Mouse (Mus musculus): ENCODE results near the gene Grb10.

The Grb10 gene

DNA sequence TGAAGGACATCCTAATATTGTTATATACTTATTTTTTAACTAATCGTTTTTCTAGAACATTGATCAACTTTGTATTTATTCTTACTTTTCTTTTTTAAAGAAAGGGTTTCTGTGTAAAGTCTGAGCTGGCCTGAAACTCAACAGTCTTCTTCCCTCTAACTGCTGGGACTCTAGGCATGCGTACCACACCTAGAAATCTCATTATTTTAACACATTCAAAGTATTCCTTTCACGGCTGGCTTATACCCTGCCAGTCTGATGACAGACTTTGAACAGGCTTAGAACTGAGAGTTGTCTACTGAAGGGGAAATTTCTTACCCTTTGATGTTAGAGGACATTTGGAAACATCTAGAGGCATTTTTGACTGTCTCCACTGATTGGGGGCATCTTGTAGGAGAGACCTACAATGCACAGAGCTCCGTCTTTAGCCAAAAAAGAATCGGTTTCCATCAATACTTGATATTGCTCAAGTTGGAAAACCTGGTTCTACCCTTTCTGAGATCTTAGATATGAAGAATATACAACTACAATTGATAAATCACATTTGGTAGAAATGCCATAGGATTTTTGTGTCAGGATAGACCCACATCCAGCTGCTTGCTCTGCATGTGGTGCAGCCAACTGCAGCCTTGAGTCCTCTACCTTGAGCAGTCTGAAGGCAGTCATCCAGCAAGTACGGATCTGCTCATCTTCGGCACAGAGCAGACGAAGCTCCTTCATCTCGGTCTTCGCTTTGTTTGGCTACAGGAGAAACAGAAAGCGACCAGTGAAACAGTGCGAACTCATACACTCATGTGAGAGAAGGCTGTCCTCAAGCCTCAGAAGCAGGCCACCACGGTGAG is 95.0 kb downstream of the Grb10 start:
- no peak for DNase-seq

DNA sequence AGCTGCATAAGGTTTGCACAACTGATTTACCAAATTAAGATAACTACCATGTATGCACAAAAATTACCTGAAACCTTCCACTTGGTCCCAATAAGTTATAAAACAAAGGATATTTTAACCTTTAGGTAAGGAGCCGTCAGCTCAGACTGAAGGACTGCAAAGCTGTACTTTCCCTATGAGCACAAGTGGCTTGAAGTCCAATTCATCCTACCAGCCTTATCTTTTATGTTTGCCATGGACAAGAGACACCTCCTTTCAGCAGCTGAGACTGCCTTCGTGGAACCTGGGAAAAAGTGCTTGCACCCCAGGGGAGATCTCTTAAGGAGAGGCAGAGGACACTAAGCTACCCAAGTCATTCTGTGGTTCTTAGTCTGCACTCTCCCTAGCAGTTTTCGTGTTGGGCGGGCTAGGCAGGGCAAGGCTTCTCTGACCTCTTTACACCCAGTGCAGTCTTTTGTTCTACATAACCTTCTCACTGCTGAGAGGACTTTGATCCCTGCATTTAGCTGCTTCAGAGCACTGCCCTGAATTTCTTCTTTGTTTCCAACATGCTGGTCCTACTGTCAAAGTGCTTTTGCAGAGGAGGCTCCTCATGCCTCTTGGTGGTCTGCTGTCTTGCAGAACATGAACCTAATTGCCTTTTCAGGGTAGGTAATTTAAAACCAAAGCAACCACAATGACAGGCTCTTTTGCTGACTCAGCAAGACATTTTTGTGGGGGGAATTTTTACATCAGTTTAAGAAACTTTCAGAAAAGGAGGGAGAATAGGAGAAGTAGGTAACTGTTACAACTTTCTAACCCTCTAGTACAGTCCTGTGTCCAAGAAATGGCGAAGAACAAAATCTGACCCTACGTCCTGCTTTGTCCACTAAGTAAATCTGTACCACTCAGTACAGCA is 95.9 kb downstream of the Grb10 start:
- no peak for DNase-seq

DNA sequence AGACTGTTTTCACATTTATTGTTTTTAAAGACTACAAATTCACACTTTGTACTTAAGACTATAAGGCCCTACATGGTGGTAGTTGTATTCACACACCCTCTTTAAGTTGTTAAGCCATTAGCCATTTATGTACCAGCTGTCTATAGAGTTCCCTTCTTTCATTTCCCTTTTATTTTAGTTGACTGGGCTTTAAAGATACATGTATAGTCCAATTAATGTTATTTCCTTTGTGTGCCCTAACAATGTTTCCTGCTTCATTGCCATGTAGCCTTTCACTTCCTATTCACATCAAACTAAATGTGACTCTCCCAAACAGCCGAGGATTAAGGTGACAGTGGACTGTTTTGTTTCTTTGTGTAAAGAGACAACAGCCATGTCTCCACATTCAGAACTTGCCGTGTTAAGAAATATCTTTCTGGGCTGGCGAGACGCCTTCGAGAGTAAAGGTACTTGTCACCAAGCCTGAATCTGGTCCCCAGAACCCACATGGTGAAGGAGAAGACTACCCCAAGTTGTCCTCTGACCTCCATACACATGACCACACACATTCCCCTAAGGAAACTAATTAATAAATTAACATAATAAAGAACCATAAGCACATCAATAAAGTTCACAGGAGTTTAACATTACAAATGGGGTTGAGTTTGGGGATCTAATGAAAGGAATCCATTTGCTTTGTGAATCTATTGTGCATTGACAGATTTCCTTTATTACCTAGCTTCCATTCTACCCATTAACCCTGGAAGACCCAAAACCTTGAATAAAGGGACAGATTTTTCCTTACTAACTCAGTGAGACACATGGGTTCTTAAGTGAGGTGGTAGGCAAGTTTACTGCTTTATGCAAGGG is 97.4 kb downstream of the Grb10 start:
- DNase-seq: no peak

DNA sequence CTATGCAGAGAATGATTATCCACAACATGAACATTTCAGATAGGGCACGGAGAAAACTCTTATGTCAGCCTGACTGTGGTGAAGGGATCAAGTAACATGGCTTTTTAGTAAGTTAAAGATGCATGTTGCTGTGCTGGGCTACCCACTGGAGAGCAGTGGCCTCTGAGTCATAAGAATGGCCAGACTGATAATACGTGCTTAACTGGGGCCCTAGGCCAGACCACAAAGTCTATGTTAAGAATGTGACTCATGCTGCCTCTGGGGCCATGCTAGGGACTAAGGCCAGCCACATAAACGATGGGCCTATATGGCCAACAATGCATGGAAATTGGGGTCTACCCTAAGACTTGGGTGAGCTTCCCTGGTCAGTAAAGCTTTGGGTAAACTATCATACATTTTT is 98.9 kb downstream of the Grb10 start:
- no peak for DNase-seq

DNA sequence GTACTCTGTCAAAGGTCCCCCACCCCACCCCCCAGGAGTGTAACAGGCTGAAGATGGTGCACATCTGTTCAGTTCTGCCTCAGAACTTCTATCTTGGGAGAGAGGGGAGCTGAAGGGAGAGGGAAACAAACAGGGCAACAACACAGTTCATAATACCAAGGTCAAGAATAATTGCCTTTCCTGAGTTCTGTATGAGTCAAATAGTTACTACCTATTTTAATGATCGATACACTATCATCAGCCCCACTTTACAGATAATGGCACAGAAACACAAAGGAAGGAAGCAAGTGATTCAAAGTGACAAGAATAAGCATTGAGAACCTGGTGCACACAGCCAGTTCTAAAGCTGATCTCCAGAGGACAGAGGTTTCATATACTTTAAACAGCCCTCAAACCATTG is 99.9 kb downstream of the Grb10 start:
- no peak for DNase-seq

DNA sequence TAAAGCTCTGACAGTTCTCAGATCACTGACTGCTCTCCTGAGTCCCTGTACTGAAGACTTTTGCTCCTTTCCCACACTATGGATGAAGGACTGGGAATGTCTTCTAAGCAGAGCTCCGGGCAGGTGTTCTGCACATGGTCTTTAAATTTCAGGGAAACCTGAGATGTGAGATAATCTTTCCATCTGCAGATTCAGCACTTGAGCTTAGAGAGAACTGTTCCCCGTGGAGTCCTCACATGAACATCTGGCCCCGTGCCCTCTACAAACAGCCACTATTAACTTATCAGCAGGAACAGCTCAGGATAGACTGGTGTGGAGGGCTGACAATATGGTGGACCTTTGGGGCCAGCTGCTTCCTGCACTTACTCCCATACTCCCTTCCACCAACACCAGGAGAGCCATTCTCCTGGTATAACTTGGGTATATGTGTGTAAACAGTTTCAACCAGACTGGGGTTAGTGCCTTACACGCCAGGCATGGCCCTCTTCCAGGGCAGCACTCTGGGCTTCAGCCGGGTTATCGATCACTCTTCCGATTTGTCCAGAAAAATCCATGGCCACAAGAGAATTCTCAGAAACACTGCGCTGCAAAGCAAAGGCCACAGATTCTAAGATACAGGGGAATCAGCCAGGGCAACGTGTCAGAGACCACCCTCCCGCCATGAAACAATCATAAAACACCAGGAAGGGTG is 101.0 kb downstream of the Grb10 start:
- no peak for DNase-seq

DNA sequence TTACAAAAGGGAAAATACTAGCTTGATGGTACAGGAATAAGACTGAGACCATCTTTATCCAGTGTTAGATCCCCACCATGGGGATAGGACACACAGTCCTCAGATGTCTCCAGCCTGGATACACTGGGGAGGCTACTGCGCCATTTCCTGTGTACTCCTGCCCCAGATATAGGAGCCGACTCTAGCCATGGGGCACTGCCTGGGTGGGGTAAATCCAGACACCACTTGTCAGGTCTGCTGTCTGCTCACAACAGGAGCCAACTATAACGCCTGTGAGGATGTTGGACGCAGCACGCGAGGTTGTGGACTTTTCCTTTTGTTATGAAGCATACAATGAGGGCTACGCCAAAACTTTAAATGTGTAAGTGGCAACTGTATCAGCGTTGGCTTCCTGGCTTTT is 103.7 kb downstream of the Grb10 start:
- DNase-seq: no peak

DNA sequence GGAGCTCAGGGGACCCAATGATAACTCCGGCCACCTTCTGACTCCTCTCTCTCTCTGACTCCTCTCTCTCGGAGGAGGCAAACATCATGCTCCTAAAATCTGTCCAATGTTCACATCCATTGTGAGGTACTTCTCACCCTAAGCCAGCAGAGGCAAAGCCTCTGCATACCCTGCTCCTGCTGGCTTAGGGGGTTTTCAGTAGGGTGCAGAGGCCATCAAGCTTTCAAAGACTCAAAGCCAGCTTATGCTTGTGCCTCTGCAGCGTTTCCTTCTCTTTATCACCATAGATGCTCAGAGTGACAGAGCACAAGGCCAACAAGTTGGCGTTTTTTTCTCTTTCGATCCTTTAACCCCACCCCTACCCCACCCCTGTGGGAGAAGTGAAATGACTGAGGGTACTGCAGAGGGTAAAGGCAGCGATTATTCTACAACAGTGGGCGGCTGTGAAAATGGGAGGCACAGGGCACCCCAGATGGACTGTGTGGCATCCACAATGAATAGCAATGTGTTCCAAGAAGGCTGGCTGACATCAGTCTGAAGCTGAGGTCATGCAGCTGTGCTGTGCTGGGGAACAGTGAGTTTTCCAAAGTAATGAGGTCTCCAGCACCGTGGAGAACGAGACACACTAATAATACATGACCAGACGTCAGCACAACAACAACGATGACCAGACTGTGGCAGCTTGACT is 106.2 kb downstream of the Grb10 start:
- DNase-seq: peak; percentile 85

DNA sequence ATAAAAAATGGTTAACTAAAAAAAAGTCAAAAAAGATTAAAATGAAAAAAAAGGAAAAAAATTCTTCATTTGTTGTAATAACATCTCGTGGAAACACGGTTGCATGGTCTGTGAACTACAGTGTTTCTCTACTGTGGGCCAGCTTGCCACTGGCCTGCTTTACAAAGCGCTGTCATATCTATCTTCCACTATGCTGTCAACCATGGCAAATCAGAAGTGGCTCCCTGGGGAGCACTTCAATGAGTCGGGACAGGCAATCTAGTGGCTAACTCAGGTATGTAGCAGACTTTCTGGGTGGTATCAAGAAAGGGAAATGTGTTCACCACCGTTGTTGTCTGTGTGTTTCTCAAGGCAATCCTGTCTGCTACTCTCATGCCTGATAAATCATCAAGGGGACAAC is 106.8 kb downstream of the Grb10 start:
- no peak for DNase-seq

DNA sequence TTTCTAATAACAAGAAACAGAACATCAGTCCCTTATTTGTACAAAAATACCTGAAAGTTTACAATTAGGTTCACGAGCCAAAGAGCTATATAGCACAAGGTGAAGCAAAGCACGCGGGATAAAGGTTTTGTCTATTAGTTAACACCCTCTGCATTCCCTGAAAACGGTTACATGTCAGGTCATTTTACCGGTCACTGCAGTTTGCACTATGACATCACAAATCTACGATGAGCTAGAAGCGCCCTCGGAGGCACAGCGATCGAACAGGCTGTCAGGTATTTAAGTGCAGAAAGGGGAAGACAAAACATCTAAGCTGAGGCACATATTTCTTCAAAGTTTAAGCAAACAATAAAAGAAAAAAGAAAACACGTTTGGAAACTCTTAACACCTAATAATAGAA is 108.0 kb downstream of the Grb10 start:
- no peak for DNase-seq

DNA sequence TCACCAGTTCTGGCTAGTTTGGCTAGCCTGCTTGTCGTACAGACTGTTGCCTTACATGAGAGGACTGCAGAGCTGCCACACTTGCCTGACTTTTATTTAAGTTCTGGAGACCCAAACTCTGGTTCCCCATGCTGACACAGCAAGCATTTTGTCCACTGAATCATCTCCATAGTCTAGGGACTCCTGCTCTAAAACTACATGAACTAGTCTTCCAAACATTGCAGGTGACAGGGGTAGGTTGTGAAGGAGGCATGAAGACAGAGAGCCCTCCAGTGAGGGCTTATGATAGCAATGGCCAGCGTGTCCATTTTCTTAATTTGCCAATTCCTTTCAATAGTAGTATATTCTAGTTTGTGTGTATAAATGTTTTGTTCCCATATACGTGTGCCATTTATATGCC is 109.4 kb downstream of the Grb10 start:
- no peak for DNase-seq

DNA sequence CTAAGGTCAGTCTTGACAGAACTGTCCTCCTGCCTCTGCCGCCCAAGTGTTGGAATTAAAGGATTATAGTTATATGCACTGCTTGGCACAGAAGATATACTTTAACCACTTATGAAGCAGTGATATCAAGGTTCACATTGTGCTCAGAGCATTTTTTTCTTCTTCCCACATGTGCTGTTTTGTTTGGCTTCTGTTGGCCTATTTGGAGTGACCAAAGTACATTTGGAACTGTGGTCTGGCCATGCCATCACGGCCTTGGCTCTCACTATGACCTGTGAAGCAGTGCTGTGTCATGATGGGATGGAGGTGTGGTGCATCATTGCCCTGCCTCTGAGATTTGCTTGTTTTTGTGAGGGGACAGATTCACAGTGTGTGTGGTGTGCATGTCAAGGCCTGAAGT is 109.9 kb downstream of the Grb10 start:
- no peak for DNase-seq

DNA sequence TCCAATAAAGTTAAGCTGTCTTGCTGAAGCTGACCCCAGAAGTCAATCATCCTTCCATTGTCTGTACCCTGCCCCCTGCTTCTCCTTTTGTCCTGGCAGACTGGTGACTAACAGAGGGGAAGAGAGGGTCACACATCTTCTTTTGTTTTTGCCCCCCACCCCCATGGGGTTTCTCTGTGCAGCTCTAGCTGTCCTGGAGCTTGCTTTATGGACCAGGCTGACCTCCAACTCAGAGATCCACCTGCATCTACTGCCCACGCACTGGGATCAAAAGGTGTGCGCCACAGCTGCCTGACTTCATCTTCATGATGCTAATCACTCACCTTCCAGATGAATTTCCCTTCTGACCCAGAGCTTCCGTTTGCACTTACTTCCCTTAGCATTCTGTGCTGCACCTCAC is 114.6 kb downstream of the Grb10 start:
- DNase-seq: no peak

DNA sequence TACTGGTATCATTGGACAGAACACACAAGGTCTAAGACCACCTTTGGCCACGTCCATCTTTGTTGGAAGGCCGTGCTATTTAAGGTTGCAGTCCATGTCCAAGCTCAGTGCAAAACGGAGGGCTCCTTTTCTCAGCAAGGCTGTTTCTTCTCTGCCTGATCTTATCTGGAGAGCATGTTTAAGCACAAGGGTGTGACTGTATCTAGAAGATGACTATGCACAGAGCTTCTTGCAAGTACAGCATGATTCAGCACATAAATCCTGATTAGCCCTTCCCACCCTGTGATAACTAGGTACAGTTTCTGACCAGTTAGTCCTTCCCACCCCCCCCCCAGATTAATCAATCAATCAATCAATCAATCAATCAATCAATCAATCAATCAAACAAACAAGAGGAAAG is 115.1 kb downstream of the Grb10 start:
- no peak for DNase-seq

DNA sequence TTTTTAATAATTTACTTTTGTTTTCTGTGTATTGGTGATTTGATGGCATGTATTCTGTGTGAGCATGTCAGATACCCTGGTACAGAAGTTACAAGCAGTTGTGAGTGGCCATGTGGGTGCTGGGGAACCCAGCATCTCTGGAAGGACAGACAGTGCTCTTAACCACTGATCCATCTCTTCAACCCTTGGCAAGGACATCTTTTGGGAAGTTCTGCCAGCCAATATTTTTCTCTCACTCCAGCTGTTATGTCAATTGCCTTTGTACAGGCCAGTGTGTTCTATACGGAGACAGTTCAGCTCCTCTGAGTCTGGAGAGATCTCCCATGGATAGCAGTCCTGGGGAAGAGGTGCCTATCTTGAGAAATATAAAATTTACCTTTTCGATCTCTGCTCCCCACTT is 116.4 kb downstream of the Grb10 start:
- DNase-seq: no peak

DNA sequence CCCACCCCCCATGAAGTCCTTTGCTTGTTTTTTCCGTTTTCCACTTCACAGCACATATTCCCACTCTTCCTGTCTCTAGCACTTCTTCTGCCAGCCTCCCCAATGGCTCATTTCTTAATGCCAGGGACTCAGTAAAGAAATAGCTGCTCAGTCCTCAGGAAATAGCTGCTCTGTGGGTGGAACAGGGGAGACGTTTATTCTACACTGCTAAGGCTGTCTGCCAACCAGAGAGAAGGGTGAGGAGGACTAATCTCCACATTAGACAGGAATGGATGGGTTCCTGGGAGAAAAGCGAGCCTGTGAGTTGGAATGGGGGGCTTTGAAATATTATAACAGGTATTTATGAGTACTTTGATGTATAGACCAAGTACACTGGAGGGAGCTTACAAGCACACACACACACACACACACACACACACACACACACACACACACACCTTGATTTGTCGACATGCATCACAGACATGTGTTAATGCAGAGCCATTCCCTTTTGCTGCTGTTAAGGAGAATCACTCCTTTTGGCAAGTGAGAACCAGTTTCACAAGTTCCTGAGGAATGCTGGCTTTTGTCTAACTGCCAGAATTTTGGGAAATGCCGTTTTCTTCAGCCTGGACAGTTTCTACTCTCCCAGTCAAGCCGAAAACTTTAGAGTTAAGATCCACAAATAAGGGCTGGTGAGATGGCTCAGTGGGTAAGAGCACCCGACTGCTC is 130.6 kb downstream of the Grb10 start:
- no peak for DNase-seq

DNA sequence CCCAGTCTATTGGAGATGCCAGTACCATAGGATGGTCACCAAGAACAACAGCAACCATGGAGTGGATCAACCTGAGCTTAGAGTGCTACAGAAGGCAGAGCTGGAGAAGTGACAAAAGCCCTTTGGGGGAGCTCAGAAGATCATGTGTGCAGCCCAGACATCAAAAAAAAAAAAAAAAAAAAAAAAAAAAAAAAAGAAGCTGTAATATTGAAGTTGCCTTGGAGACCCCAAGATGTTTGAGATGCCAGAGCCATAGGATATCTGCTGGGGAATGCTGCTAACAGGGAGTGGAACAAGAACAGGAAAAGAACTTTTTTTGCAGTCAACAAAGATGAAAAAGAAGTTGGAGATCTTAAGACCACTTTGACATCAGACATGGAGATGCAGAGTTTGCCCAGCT is 133.0 kb downstream of the Grb10 start:
- no peak for DNase-seq

DNA sequence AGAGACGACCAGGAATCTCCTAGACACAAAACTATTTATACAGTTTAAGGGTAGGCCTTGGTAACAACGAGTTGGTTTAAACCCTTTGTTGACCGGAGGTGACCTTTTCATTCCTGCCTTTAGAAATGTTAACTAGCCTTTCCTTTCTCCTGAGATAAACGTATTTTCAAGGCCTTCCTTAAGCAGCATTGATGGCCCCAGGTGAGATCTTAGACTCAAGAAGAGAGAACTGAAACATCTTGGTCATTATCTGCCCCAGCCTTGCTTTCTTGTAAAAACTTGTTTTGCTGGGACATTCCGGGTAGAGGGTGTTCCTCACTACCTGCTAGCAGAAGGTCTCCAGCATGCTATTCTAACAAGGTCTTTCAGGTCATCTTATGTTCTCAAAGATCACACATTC is 133.5 kb downstream of the Grb10 start:
- DNase-seq: no peak

DNA sequence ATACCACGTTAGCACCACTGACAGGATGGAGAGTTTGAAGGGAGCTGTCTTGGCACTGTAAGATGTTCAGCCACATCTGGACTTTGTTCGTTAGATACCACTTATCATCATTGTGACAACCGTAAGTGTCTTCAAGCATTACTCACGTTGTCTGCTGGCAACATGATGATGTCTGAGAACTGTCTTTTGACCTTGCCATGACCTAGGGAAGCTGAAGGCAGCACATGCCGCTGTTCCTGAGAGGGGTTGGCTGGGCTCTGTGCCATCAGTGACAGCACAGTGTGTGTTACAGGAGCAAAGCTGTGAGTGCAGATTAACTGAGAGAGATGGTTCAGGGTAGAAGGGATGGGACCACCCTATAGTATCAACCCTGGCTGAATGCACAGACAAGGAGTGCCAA is 137.0 kb downstream of the Grb10 start:
- DNase-seq: no peak

DNA sequence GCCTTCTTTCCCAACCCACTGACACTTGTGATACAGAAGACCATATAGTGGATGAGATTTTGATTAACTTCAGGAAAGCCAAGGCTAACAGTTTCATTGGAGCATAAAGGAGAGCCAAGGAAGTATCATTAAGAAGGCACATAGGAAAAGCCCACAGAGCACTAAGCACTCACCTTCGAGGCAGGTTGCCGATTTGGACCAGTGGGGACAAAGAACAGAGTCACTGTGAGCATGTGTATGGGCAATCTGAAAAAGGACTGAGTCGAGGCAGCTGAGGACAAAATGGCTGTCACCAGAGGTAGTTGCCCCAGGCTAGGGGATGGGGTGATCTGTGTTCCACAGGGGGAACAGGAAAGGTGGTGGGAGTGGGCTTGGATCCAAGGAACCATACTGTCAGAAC is 140.0 kb downstream of the Grb10 start:
- no peak for DNase-seq

DNA sequence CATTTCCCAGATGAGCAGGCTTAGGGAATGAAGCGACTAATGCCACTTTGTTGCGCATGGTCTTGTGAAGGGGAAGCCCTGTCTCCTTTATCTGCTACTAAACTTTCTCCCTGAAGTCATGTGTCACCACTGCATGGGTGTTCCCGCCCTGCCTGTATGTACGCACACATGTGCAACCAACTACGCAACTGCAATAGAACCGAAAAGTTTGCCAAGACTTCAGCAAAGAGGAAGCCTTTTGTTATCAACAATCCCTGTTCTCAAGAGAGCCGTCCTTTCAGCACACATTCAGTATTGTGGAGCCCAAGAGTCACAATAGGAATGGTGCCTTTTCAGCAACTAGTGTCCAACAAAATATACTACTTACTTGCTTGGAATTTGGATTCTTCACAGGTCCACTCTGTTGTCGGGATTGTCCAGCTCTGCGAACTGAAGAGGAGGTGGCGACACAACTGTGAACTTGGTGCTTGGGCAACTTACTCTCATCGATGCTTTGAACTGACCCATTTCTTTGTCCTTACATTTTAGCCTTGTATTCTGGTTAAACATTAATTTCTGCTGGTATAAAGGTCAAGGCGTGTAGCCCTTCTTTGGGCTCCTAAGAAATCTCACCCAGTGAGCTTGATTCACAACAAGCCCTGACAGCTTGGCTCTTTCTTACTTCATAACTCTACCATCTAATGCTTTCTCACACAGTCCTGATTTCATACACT is 140.7 kb downstream of the Grb10 start, which contains the start of gene Ddc:
Gene Ddc, minus strand, starts transcription at position 500 of the 713 bp plus-strand sequence.
- no peak for DNase-seq
